Mouse (Mus musculus) natural killer cell, adult 2 months (primary cell): Measurements from ENCODE around the gene Arhgef16.

ENCODE experiments used
- DNase-seq, 2 experiments: peaks; one replicate each; pipeline ENCODE4 v3.0.0; 2022; ENCODE audit warnings: low spot score in 2 of 2

Gene Arhgef16

GRCm38 (mm10) chr4:154301466-154301881, at the start of gene Arhgef16:
Gene Arhgef16, minus strand, starts transcription at chr4:154301676.
- DNase-seq, result peak; percentile 11 to 26

DNA sequence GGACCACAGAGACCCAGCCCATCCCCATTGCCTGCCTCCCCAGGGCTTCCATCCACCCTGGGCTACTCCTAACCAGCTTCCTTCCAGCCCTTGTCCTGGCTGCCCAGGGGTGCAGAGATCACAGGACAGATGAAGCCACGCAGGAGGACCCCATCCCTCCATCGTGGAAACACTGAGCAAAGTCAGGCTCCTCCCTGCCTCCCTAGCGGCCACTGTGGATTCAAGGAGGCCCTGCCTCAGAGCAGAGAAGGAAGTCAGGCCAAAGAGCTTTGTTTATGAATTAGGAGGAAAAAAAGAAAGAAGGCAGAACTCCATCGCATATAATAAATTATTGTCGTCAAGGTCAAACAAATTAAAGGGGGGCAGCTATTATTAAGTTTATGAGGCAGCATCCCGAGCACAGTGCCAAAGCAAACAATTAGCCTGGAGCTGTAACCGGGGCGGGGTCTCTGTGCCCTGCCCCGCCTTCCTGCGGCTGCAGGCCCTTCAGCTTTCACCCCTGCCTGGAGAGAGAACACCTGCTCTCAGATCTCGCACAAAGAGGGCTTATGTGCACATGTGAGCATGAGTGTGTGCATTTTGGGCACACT, 46.8 kb upstream of the Arhgef16 start:
- no peak for DNase-seq

GRCm38 (mm10) chr4:154346731-154347522, 45.5 kb upstream of the Arhgef16 start:
- DNase-seq, result no peak

DNA sequence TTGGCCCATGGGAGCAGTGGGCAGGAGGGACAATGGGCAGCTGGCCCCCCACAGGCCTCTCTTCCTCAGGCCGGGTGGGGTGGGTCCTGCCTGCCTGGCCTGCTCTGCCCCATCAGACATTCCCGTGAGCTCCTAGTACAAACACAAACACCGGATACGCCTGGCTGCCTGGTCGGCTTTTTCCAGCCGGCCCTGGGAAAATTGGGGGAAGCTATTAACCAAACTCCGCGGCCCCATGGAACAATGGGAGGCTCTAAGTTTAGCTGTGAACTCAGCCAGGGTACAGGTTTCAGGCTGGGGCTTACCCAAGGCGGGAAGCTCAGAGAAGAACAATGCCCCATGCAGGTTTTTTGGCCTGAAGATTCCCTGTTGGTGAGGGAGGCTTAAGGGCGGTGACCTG, 35.2 kb upstream of the Arhgef16 start:
- DNase-seq, result no peak

DNA sequence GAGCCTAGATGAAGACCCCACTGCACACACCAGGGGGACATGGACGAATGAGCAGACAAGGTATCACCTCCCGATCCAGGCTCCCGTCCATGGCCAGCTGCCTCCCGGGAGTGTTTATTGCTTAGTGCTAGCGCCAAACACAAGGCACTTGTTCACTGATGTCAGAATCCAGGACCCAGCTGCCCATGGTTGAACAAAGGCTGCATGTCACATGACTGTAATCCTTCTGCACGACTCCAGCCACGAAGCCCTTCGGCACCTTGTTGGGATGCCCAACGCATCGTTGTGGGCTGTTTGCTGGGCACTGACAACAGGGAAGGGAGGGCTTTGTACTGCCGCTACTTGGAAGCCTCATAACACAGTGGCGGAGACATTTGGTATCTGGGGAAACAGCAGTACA, 34.3 kb upstream of the Arhgef16 start, which contains the start of gene B230104I21Rik:
TSS of gene B230104I21Rik (plus strand) at position 367 of the 400 bp plus-strand sequence.
- DNase-seq, result no peak

DNA sequence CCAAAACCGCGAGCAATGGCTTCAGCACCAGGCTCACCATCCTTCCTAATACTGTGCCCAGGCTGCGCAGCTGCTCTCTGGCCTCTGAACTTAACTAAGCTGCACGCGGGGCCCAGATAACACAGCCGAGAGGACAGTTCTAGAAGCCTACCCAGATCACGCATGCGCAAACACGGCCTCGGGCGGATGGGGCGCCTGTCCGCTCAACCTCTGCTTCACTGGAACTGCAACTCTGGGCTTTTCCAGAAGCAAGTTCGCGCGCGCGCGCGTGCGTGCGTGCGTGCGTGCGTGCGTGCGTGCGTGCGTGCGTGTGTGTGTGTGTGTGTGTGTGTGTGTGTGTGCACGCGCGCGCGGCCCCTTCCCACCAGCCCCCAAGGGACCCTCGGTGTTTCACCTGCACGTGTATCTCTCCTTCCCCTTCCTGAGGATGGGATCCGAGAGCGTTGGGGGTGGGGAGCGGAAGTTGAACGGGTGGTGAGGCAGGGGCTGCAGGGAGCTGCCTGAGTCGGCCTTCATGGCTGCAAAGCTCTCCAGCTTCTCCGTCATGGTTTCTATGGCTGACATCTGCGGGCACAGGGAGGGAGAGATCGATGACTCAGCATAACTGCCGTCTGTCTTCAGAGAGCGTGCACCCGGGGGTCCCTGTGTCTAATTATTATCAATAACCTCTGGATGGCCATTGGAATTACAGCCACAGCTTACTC, 33.4 kb upstream of the Arhgef16 start:
- DNase-seq, result no peak

GRCm38 (mm10) chr4:154333300-154333699, 31.8 kb upstream of the Arhgef16 start:
- DNase-seq, result no peak

DNA sequence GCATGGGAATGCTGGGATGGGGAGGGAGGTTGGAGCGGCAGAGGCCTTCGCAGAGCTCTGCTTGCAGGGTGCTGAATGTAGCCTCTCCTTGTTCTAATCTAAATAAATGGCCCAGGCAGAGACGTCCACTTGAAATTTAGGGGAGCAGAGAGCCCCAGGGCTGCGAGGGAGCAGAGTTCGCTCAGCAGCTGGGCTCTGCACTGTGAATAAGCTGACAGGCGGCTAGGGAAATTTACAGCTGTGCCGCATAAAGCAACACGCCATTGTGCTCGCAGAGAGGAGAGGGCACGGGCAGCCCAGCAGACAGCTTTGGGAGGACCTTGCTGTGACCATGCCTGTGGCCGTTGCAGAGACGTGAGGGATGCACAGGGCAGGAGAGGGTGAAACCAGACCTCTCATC, 29.8 kb upstream of the Arhgef16 start:
- no peak for DNase-seq

DNA sequence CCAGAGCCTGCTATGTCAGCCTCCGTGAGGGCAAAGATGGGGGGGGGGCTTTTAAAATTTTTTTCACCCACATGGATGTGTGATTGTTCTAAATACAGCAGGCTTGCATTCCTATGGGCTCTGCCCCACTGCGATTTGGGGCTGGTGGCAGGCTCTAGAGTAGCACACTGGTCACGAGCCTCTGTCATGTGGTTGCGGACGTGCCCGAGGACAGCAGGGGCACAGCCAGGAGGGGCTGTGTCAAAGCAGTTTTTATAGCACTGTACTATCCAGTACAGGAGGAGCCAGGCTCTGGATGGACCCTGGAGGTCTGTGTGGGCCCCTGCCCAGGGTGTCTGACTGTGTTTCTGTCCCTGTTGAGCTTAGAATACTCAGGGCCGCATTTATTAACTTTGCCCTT, 28.5 kb upstream of the Arhgef16 start:
- no peak for DNase-seq

DNA sequence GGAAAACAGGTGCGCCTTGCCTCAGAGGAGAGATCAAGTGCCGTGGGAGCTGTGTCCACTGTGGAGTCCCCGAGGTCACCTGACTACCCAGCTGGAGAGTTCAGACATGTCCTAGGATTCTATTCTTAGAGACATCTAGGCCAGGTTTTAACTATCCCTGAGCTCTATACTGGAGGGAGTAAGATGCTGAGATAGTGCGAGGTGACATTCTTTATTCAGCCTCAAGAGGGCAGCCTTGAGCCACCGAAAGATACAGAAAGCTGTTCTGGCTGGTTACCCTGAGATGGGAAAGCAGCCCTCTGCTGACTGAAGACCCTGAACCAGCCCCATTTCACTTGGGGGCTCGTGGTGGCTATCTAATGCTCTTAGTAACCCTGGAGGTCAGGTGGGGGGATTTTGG, 27.4 kb upstream of the Arhgef16 start:
- peak; percentile 34 to 43 for DNase-seq

- no peak for DNase-seq
These were observed 27.0 kb upstream of the Arhgef16 start for GRCm38 (mm10) chr4:154328431-154328830.

DNA sequence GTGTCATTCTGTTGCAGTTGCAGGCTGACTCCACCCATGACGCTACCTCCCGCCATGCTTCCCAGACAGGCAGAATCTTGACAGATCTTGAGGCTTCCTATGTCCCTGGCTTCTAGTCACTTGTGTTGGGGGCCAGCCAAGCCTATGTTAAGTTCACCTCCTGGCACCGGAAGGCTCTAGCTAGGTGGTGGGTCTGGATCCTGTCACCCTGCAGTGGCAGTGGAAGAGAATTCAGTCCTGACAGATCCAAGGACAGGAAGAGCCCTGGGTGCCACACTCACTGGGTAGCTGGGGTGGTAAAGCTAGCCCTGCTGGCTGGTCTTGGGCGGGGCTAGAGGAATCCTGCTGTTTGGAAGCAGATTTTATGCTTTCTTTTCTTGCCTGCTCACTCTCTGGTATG, 23.9 kb upstream of the Arhgef16 start:
- no peak for DNase-seq

DNA sequence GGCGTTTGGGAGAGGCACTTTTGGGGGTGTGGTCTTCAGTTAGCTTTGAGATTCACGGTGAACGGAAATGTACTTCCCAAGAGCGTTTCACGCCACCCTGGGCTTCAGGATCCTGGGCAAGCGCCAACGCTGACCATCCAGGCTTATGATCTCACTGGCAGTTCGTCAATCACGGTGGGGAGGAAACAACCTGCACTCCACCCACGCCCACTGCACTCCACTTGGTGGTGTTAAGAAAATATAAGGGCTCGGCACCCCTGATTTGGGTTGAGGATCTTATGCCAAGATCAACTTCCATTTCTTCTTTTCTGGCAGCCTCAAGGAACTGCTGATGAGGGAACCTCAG, 12.1 kb upstream of the Arhgef16 start:
- DNase-seq, result no peak

GRCm38 (mm10) chr4:154312935-154313621, 11.6 kb upstream of the Arhgef16 start:
- no peak for DNase-seq

DNA sequence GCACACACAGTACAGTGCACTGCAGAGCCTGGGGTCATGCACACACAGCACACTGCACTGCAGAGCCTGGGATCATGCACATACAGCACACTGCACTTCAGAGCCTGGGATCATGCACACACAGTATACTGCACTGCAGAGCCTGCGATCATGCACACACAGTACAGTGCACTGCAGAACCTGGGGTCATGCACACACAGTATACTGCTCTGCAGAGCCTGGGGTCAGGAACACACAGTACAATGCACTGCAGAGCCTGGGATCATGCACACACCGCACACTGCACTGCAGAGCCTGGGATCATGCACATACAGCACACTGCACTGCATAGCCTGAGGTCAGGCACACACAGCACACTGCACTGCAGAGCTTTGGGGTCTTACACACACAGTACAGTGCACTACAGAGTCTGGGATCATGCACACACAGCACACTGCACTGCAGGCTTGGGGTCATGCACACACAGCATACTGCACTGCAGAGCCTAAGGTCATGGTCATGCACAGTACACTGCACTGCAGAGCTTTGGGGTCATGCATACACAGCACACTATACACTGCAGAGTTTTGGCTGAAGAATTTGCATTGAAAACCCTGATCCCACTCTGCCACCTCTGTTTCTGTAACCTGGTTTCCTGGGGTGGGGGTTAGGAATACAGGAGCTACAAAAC, 10.8 kb upstream of the Arhgef16 start:
- no peak for DNase-seq

- DNase-seq, result no peak
These were observed 9.2 kb upstream of the Arhgef16 start for GRCm38 (mm10) chr4:154310576-154311262.

GRCm38 (mm10) chr4:154309131-154309530, 7.7 kb upstream of the Arhgef16 start:
- no peak for DNase-seq

DNA sequence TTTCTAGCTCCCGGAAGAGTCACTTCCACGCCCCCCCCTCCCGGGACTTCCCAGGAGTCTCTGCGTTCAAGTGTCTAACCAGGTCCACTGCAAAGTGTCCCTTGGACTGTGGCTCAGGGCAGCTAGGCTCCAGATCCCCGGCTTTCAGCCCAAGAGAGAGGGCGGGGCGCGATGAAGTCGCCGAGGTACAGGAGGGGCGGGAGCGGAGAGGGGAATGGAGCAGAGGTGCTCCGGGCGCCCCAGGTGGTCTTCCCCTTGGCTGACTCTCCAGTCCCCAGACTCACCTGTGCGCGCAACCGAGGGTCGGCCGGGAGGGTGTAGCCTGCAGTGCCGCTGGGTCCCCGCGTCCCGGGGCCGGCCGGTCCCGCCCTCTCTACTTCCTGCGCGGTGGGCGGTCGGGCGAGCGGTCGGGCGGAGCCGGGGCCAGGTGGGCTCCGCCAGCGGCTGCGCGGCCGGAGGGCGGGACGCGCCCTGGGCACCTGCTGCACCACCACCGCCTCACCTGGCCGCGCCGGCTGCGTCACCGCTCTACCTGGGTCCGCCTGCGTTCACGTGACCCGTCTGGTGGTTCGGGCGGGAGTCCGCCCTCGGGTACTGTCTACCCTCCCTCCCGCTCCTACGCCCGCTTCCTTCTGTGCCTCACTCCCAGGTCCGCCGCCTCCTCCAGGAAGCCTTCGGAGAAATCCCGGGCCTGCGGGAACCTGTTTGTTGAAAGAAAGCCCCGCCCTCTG, 1.8 kb downstream of the Arhgef16 start:
- DNase-seq, result no peak

DNA sequence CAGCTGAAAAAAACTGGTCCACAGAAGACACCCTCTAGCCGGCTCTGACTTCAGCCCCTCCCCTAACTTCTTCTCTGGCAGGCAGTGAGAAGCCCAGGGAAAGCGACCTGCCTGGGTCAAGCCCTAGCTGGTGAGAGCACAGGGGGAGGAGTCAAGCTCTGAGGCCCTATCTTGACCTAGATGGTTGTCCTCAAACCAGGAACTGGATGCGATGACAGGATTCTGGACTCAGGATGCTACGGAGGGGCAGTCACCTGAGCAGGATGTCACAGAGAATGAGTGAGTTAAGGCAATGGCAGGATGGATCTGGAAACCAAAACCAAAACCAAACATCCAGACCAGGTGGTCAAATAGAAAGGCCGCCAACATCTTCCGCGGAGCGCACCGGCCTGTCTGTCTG, 3.7 kb downstream of the Arhgef16 start:
- DNase-seq, result peak in 1 of 2 experiments; percentile 5

DNA sequence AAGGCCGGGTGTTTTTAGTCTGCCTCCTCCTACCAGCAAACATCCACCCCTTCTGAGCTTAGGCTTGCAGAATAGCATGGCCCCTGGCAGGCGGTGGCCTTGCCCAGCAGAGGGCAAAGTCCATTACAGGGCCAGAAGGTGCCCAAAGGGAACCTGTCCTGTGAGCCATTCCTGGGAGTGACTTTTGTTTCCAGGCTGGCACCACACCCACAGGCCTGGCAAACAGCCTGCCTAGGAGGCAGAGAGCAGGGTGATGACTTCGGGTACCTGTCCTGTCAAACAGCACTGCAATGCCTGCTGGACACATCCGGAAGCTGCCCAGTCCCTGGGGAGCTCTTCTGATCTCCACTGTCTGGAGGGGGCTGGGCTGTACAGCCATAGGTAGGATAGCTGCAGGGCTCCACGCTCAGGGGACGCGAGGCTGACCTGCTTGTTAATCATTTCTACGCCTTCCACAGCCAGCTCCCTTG, 7.2 kb downstream of the Arhgef16 start:
- DNase-seq, result no peak
